Mouse (Mus musculus) telencephalon, adult 2 months (tissue): ENCODE measurements around the gene Tead1.

ENCODE experiments used
- DNase-seq: peaks from one replicate; pipeline ENCODE4 v3.0.0-alpha.2; 2011; ENCODE audit warnings: low read depth, low spot score

Tead1 gene

DNA sequence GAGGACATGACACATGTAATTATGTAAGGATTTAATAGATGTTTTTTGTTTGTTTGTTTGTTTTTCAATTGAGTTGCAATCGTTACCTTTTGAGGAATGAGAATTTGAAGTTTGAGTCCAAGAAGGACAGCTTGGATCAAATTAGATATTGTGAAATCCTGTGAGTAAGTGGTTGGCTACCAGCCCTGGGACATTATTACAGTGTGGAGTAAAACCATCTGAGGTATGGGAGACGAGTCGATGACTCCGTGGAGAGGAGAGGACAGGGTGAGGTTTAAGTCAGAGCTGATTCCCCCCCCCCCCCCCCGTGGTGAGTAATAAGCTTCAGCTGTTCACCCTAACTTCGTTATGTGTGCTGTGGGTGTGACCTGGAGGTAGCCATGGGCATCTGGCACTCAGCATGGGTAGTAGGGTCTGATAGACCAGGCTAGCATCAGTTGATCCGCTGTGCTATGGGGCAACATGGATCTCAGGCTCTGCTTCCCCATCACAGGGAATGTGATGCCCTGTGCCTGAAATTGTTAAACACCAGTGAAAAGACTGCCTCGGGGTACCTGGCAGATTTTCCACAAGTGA is 134.7 kb downstream of the Tead1 start:
- DNase-seq, result no peak

- no peak for DNase-seq
Observed at GRCm38 (mm10) chr7:112816016-112816415, 136.9 kb downstream of the Tead1 start.

DNA sequence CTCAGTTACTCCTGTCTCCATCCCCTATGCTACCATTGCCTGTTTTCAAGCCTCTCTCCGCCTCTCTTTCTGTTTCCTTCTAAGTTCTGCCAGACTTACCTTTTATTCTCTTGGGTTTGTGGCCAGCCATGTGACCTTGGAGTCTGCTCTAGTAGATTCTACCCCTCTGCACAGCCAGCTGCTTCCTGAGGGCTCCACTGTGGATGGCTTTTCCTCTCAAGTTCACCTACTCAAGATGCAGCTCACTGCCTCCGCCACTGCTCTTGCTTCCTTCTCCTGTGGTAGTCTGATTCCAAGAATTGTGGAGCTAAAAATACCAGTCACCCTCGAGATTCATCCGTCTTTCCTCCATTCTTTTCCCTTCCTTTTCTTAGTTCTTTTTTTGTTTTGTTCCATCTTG is 140.7 kb downstream of the Tead1 start:
- DNase-seq, result no peak

DNA sequence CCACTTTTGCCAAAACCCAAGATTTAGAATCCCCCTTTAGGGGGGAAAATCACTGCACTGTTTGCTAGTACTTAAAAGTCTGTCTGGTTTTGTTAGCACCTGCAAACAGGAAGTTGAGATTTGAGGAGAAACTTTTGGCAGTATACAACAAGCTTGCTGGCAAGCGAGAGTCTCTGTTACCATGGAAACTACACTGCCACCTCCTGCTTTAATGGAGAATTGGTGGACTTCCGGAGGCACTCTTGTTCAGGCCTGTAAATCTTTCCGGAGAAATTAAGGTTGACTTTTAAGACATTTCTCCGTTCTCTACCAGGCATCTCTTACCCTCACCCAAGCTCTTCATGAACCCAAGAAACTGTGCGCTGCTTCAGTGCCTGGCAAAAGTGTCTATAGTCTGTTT is 143.8 kb downstream of the Tead1 start:
- DNase-seq, result no peak

DNA sequence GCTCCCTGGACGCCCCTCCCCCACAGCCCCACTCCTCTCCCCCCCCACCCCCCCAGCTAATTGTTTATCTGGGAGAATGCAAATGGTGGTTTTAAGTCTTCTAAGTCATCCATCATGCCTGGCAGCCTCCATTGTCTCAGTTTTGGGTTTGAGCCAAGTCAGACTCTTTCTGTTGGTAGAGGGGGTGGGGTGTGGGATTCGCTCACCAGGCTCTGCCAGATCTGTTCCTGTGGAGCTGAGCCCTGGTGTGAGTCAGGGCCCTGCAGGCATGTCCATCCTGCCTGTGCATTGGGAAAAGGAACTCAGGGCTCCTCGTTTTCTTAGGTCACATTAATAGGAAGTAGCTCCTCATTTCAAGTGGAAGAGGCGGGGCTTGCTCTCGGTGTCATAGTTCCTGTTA is 144.5 kb downstream of the Tead1 start:
- DNase-seq, result no peak

DNA sequence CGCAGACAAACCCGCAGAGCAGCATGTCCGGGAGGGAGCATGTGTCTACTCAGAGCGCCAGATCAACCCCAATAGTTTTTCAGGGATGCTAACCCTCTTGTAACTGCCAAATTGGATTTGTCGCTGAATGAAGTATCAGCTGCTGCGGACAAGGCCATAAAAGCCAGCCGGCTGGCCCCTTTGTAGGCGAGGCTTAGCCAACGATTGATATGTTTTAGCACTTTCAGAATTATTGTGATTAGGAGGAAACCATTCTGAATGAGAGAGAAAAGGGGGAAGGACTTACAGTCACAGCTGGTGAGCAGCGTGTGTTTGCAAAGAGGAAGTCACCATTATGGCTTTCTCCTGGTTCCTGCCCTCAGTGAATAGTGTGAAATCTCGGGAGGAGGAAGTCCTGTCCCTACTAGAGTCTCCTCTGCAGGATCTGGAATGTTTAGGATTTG is 146.2 kb downstream of the Tead1 start:
- no peak for DNase-seq

DNA sequence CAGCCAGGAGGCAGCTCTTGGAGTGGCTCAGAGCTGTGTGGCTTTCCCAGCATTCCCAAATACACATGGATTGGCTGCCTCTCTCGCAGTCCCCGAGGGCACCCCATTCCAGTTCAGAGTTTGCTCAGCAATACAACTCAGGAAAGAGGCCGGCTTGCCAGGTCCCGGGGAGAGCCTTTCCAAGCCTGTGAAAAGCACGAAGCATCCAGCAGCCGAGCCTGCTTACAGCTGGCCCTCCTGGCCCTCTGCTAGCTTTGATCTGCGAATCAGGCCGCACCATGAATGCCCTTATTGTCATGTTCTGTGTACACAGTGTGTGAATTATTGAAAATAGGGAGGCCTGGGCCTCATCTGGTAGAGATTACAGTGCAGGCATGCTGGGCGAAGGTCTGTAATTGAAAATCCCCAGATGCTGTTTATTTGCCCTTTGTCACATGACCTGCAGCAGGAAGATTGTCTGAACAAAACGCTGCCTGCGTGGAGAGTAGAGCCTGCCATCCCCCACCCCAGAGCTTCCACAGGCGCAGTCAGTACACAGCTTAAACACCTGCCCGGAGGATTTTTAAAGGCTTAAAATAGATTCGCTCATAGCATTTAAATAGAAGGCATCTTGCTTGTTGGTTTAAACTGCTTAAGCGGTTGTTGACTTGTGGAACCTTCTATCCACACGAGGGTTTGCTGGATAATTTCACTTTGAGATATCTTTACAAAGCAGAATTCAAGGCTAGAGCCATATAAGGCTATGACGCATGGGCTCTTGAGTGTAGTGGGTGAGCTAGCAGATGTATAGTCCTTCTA is 147.2 kb downstream of the Tead1 start:
- DNase-seq, result peak; percentile 69

GRCm38 (mm10) chr7:112828016-112828695 is 149.0 kb downstream of the Tead1 start:
- DNase-seq, result no peak

DNA sequence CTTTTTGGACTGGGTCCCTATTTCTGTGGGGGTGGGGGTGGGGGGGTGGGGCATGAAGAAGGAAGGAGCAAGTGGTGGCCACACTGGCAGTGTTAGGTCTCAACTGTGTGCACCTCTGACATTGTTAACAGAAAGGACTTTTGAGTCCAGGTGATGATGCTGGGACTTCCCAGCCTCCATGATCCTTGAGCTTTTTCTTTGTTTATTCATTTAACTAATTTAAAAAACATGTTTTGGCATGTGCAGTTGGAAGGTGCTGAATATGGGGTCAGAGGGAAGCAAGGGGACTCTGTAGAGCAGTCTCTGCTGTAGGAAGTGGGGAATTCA is 149.5 kb downstream of the Tead1 start:
- no peak for DNase-seq

- DNase-seq, result no peak
Observed at GRCm38 (mm10) chr7:112830946-112831345, 151.8 kb downstream of the Tead1 start.

DNA sequence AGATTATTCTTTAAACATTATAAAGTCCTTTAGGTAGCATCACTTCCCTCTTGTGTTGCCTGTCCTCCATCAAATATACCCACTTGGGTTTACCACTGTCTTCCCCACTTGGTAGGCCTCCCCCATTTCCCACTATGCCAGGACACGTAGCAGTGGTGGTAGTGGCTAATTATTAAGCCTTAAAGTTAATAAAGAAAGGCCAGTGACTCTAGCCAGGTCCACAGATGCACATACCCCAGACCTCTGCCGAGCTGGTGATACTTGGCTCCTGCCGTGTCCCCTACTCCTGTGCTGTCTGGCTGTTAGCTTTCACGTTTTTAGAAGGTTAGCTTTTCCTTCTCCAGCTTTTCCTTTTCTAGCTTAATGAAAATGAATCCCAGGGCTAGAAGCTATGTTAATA is 152.3 kb downstream of the Tead1 start:
- DNase-seq, result no peak

DNA sequence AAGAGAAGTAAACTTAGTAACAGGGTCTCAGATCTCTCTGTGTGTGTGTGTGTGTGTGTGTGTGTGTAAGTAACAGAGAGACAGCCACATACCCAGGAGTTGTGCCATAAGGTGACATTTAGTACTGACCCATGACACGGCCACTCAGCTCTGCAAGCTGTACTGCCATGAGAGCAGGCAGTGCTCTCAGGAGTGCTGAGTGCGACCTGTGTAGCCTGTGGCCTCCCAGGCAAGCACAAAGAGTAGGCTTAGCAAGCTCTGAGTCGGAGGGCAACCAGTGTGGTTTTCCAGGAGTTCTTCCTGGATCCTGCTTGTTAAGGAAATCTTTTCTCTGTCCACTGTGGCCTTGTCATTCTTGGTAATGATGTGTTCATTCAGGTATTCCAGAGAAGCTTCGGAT is 154.0 kb downstream of the Tead1 start:
- DNase-seq, result no peak

- no peak for DNase-seq
Observed at GRCm38 (mm10) chr7:112836076-112836475, 157.0 kb downstream of the Tead1 start.

DNA sequence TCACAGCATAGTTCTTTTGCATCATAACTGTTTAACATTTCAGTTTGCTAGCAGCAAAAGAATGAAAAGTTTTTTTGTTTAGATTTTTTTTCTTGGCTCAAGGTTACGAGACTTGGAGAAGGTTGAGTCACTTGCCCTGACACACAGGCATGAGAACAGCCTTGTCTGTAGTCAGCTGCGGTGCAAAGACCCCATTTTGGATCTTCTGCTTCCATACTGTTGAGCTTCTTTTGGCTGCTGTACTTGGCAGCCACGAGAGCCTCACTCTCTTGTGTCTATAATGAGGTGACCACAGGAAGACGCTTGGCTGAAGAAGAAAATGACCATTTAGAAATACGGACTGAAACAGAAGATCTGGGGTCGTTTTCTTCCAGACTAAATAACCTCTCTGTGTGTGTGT is 159.0 kb downstream of the Tead1 start:
- DNase-seq, result no peak

GRCm38 (mm10) chr7:112840351-112840750 is 161.2 kb downstream of the Tead1 start:
- no peak for DNase-seq

DNA sequence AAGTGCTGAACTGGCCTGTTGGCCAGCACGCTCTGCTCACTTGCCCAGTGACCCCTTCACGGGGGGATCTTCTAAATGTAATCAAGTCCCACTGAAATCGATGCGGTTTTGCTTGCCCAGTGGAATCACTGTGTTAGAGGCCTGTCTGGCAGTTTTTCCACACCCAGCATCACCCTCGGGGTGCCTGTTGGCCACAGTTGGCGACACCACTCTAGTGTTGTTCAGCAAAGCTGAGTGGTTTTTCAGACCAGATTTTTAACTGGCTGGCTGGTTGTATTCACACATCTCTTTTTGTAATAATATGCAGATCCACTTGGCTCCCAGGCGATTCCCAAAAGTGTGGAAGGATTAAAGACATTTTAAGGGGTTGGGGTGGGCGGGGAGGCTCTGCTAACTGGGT is 161.8 kb downstream of the Tead1 start:
- DNase-seq, result no peak

DNA sequence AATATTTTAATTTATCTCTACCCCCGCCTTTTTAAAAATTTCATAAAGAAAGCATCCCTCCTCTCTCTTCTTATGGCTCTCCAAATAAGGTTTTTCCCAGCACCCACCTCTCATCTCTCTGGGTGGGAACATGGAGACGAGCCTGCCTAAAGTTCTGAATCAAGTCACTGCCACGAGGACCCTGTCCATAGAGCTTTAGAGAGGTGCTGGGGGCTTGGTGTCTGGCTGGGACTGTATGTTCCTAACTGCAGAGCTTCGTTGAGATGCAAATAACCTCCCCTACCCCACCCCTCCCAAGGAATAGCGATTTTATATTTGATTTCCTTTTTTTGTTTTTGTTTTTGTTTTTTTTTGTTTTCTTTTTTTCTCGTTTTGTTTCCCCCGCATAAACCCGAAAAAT is 162.4 kb downstream of the Tead1 start:
- no peak for DNase-seq

- DNase-seq, result no peak
Observed at GRCm38 (mm10) chr7:112841886-112842285, 162.8 kb downstream of the Tead1 start.

DNA sequence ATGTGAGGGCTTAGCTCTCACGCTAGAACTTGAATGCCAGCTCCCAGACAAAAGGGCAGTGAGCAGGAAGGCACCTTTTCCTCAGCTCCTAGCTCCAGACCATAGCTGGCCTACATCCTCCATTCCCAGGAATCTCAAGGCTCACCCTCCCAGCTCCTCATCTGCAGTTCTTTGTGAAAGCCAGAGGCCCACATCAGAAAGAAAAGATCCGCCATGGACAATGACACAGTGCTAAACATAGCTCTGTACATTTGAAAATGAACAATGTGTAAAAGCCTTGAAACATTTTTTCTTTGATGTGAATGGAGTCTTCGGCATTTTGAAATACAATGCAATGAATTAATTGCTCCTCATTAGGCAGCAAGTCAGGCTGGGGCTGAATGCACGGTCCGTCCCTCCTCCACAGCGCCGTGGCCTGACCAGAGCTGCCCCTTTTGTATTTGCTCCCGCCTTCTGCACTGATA is 172.2 kb downstream of the Tead1 start:
- no peak for DNase-seq

DNA sequence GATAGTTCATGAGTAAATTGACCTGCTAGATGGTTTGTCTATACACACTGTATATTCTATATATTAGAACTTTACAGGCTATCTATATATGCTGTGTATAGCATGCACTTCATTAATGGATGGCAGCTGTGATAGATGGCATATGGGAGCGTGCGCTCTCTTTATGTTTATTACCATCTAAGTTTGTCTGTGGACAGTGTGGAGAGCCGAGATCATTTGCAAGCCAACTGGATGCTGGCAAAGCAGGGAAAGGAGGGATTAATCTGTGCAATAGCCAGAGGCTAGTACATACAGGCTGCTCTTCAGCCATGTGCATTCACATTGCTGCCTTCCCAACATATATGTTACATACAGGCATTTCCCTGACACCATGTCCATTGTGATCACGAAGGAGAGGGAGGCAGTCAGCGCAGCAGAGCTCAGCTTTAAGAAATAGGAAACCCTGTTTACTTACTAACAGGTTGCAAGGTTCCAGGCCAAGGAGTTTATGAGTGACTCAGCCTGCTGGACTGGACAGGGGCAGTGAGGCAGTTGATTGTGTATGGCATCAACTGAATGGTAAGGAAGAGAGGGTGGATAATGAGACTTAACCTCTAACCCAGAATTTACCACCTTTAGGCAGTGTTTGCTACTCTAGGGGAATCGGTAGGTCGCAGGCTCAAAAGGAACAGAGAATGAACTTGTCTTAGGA is 173.2 kb downstream of the Tead1 start:
- no peak for DNase-seq

DNA sequence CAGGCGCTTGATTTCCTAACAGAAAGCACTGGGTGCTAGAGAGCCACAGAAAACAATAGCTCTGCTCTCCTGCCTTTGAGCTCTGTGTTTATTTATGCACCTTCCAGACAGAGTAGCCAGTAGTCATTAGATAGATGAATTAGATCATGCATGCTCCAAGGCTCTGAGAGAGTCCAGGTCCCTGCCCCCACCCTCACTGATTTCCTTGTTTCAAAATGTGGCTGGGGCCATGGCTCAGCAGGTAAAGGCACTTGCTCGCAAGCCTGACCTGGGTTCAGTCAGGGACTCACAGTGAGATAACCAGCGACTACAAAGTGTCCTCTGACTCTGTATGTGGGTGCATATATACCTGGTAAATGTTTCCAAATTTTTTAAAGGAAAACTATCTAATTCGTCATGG is 174.7 kb downstream of the Tead1 start:
- no peak for DNase-seq

- no peak for DNase-seq
Observed at GRCm38 (mm10) chr7:112854516-112854915, 175.4 kb downstream of the Tead1 start.
